Mouse (Mus musculus): Measurements from ENCODE around the gene Csf3.

DNA sequence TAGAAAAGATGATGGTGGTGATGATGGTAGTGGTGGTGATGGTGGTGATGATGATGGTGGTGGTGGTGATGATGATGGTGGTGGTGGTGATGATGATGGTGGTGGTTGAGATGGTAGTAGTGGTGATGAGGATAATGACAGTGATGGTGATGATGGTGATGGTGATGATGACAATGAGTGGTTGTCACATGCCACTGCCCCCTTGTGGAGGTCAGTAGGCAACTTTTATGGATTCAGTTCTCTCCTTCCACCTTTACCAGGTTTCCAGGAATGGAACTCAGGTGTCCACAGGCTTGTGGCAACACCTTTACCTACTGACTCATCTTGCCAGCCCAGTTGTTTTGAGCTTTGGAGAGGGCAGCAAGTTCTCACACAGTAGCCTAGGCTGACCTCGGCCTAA lies 21.0 kb upstream of the Csf3 start:
- TF ChIP-seq CTCF (IDR thresholded peaks at IDR 0.05; ENCODE audit: low read depth): peak; percentile 49
- TF ChIP-seq EP300 (optimal IDR thresholded peaks at IDR 0.05): no peak

All from stomach, postnatal 0 days (tissue).